Mouse (Mus musculus): ENCODE data around the gene Btd. TPM values are rescaled to one million over a fixed set of nuclear protein-coding genes. Genes with fewer than 3 reads are reported as not detected.

The Btd gene
- polyA plus RNA-seq, 1 experiment from 2014 or later = 16.3 TPM

GRCm38 (mm10) chr14:31681291-31681690, 40.5 kb downstream of the Btd start:
- WGBS = 91% methylated on average over 9 of the region's 9 CpGs
- H3K36me3 ChIP-seq = no peaks in the 10 kb centered on the region
- no peak overlapping the region for H3K4me3 ChIP-seq
- 0 out of 2 replicates have a peak, but pooled peaks cover 13% of the 10 kb centered on the region for H3K4me1 ChIP-seq
- no peak for DNase-seq (ENCODE audit: low spot score)
- no peaks in the 10 kb centered on the region for H3K9me3 ChIP-seq (replicated peaks)
- H3K27ac ChIP-seq = no peak overlapping the region
- H3K27me3 ChIP-seq (ENCODE audit: low read depth, poor library complexity, severe bottlenecking) = no peaks in the 10 kb centered on the region

- H3K4me3 ChIP-seq = no peak overlapping the region
- 0 out of 2 replicates have a peak, but pooled peaks cover 13% of the 10 kb centered on the region for H3K4me1 ChIP-seq
- no peaks in the 10 kb centered on the region for H3K9me3 ChIP-seq (replicated peaks)
- no peak overlapping the region for H3K27ac ChIP-seq
- WGBS = 64% methylated on average over 5 of the region's 5 CpGs
- H3K36me3 ChIP-seq = no peaks in the 10 kb centered on the region
- peak; percentile 20 for DNase-seq (ENCODE audit: low spot score)
- no peaks in the 10 kb centered on the region for H3K27me3 ChIP-seq (ENCODE audit: low read depth, poor library complexity, severe bottlenecking)
Observed at GRCm38 (mm10) chr14:31681931-31682555, 41.2 kb downstream of the Btd start.

- WGBS = 79% methylated on average over 2 of the region's 2 CpGs
- H3K27ac ChIP-seq = no peak overlapping the region
- H3K4me3 ChIP-seq = no peak overlapping the region
- no peak for DNase-seq (ENCODE audit: low spot score)
- no peaks in the 10 kb centered on the region for H3K27me3 ChIP-seq (ENCODE audit: low read depth, poor library complexity, severe bottlenecking)
- H3K4me1 ChIP-seq = 0 out of 2 replicates have a peak, but pooled peaks cover 13% of the 10 kb centered on the region
- H3K36me3 ChIP-seq = no peaks in the 10 kb centered on the region
- H3K9me3 ChIP-seq (replicated peaks) = no peaks in the 10 kb centered on the region
Observed at GRCm38 (mm10) chr14:31683610-31684009, 42.8 kb downstream of the Btd start.

GRCm38 (mm10) chr14:31684343-31685040, 43.7 kb downstream of the Btd start:
- DNase-seq (ENCODE audit: low spot score) = peak; percentile 22
- Histone ChIP-seq H3K4me3 (no peak overlapping the region), H3K4me1 (0 out of 2 replicates have a peak, but pooled peaks cover 13% of the 10 kb centered on the region), H3K9me3 (replicated peaks) (no peaks in the 10 kb centered on the region), H3K27ac (0 out of 2 replicates have a peak overlapping the region, but pooled peaks have one; percentile 14), H3K27me3 (ENCODE audit: low read depth, poor library complexity, severe bottlenecking) (no peaks in the 10 kb centered on the region), H3K36me3 (no peaks in the 10 kb centered on the region)
- 77% methylated on average over 7 of the region's 7 CpGs for WGBS

GRCm38 (mm10) chr14:31685680-31686079, 44.9 kb downstream of the Btd start:
- H3K36me3 ChIP-seq = no peaks in the 10 kb centered on the region
- no peak for DNase-seq (ENCODE audit: low spot score)
- no peaks in the 10 kb centered on the region for H3K27me3 ChIP-seq (ENCODE audit: low read depth, poor library complexity, severe bottlenecking)
- no peak overlapping the region for H3K4me3 ChIP-seq
- H3K27ac ChIP-seq = peak overlapping the region; percentile 25; the same call in 1 of the 2 replicates
- WGBS = 90% methylated on average over 10 of the region's 10 CpGs
- peaks cover 13% of the 10 kb centered on the region; the same call in 1 of the 2 replicates for H3K4me1 ChIP-seq
- H3K9me3 ChIP-seq (replicated peaks) = no peaks in the 10 kb centered on the region

DNA sequence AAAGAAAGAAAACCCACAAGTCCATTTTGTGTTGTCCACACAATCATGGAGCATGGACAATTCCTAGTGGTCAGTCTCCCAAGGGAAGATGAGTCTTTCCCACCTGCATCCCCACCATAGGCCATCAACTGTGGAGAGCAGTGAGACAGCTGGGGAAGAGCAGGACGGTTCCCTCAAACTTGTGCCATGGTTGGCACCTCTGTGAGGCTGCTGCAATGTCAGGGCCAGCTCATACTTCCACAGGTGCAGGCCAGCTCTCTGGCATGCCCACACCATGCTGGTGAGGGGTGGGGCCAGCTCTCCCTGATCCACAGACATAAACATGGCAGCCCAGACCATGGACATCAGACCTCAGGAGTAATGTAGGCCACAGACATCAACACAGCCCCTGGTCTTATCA, 45.4 kb downstream of the Btd start:
- 88% methylated on average over 1 of the region's 1 CpGs for WGBS
- no peak for DNase-seq (ENCODE audit: low spot score)
- H3K9me3 ChIP-seq (replicated peaks) = no peaks in the 10 kb centered on the region
- H3K27ac ChIP-seq = no peak overlapping the region
- peaks cover 17% of the 10 kb centered on the region for H3K4me1 ChIP-seq
- no peak overlapping the region for H3K4me3 ChIP-seq
- H3K27me3 ChIP-seq (ENCODE audit: low read depth, poor library complexity, severe bottlenecking) = no peaks in the 10 kb centered on the region
- no peaks in the 10 kb centered on the region for H3K36me3 ChIP-seq

DNA sequence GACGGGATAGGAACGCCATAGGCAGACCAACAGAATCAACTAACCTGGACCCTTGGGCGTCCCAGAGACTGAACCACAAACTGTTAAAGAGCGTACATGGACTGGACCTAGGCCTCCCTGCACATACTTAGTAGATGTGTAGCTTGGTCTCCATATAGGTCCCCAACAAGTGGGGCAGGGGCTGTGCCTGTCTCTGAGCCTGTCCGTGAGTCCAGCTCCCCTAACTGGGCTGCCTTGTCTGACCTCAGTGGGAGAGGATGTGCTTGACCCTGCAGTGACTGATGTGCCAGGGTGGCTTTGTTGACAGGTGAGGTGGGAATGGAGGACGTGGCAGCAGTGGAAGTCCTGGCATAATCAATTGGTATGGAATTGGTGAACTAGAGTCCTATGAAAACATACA, 51.7 kb downstream of the Btd start:
- Histone ChIP-seq H3K4me1 (peaks cover 6% of the 10 kb centered on the region), H3K27ac (no peak overlapping the region), H3K9me3 (replicated peaks) (no peaks in the 10 kb centered on the region), H3K27me3 (ENCODE audit: low read depth, poor library complexity, severe bottlenecking) (no peaks in the 10 kb centered on the region), H3K4me3 (no peak overlapping the region), H3K36me3 (peaks cover 7% of the 10 kb centered on the region)
- 85% methylated on average over 6 of the region's 6 CpGs for WGBS
- DNase-seq (ENCODE audit: low spot score) = no peak

DNA sequence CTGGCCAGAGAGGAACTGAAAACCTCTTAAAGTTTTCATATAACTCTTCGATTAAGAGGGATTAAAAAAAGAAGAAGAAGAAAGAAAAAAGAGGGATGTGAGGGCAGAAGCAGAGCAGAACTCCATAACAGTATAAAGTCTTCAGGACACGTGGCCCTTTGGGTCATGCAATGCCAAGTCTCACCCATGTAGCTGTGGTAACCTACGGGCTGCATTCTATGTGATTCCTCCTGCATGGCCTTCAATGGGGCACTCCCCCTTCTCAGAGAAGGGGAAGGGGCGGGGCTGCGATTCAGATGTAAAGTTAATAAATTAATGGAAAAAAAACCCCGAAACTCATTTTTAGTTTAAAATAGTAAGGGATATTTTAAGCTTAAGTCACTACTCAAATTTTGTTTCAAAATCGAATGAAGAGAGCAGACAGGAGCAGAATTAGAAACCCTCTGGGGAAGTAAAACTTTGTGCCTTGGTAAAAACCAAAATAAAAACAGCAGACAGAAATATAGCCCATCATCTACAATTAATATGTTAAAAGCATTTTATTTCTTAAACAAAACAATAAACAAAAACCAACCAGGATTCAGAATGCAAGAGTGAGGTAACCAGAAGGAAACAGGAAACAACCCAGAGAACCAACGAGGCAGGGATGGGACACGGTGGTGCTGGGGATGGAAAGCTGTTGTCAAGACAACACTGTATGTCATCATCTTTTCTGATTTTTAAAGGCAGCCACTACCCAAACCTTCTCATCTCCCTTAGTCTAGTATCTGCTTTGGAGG, 55.6 kb downstream of the Btd start:
- no peak overlapping the region for H3K4me3 ChIP-seq
- no peaks in the 10 kb centered on the region for H3K9me3 ChIP-seq (replicated peaks)
- DNase-seq (ENCODE audit: low spot score) = no peak
- H3K27me3 ChIP-seq (ENCODE audit: low read depth, poor library complexity, severe bottlenecking) = no peaks in the 10 kb centered on the region
- peaks cover 37% of the 10 kb centered on the region for H3K36me3 ChIP-seq
- WGBS = 89% methylated on average over 9 of the region's 9 CpGs
- H3K4me1 ChIP-seq = 0 out of 2 replicates have a peak, but pooled peaks cover under 1% of the 10 kb centered on the region
- no peak overlapping the region for H3K27ac ChIP-seq

- Histone ChIP-seq H3K36me3 (peaks cover 43% of the 10 kb centered on the region), H3K4me3 (no peak overlapping the region), H3K4me1 (no peaks in the 10 kb centered on the region), H3K27me3 (ENCODE audit: low read depth, poor library complexity, severe bottlenecking) (no peaks in the 10 kb centered on the region), H3K27ac (no peak overlapping the region), H3K9me3 (replicated peaks) (no peaks in the 10 kb centered on the region)
- no peak for DNase-seq (ENCODE audit: low spot score)
- 84% methylated on average over 3 of the region's 3 CpGs for WGBS
Observed at GRCm38 (mm10) chr14:31696985-31697303, 56.1 kb downstream of the Btd start.

- no peaks in the 10 kb centered on the region for H3K27me3 ChIP-seq (ENCODE audit: low read depth, poor library complexity, severe bottlenecking)
- H3K4me1 ChIP-seq = no peaks in the 10 kb centered on the region
- no peak overlapping the region for H3K27ac ChIP-seq
- WGBS = 90% methylated on average over 3 of the region's 3 CpGs
- peaks cover 47% of the 10 kb centered on the region for H3K36me3 ChIP-seq
- no peak overlapping the region for H3K4me3 ChIP-seq
- no peaks in the 10 kb centered on the region for H3K9me3 ChIP-seq (replicated peaks)
- DNase-seq (ENCODE audit: low spot score) = no peak
Observed at GRCm38 (mm10) chr14:31697346-31697745, 56.5 kb downstream of the Btd start.

GRCm38 (mm10) chr14:31697755-31698154, 56.9 kb downstream of the Btd start:
- Histone ChIP-seq H3K27ac (no peak overlapping the region), H3K4me1 (no peaks in the 10 kb centered on the region), H3K9me3 (replicated peaks) (no peaks in the 10 kb centered on the region), H3K4me3 (no peak overlapping the region), H3K36me3 (peaks cover 51% of the 10 kb centered on the region), H3K27me3 (ENCODE audit: low read depth, poor library complexity, severe bottlenecking) (no peaks in the 10 kb centered on the region)
- no peak for DNase-seq (ENCODE audit: low spot score)
- WGBS = 93% methylated on average over 4 of the region's 4 CpGs

GRCm38 (mm10) chr14:31700376-31700775, 59.5 kb downstream of the Btd start:
- Histone ChIP-seq H3K4me1 (no peaks in the 10 kb centered on the region), H3K27ac (no peak overlapping the region), H3K27me3 (ENCODE audit: low read depth, poor library complexity, severe bottlenecking) (no peaks in the 10 kb centered on the region), H3K9me3 (replicated peaks) (no peaks in the 10 kb centered on the region), H3K4me3 (no peak overlapping the region), H3K36me3 (peaks cover 77% of the 10 kb centered on the region)
- no peak for DNase-seq (ENCODE audit: low spot score)
- WGBS = 97% methylated on average over 2 of the region's 2 CpGs

DNA sequence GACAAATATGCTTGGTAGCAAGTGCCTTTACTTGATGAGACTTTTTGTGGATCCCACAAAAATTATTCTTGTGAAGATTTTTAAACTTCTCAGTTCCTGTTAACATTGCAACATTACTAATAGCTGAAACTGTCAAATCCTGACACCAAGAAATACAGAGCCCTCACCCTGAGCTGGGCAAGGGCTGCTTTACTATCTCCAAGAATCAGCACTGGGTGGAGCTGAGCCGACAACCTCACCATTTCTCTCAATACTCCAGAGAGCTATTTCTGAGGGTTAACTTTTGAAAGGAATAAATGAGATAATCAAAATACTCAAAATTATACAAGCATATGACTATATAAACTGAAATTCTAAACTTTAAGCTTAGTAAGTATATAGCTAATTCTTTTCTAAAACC, 68.5 kb downstream of the Btd start:
- Histone ChIP-seq H3K36me3 (peaks cover 71% of the 10 kb centered on the region), H3K4me1 (no peaks in the 10 kb centered on the region), H3K9me3 (replicated peaks) (no peaks in the 10 kb centered on the region), H3K27me3 (ENCODE audit: low read depth, poor library complexity, severe bottlenecking) (no peaks in the 10 kb centered on the region), H3K27ac (no peak overlapping the region), H3K4me3 (no peak overlapping the region)
- no peak for DNase-seq (ENCODE audit: low spot score)
- 90% methylated on average over 1 of the region's 1 CpGs for WGBS

Measured in limb, embryonic 10.5 days (tissue).